Mouse (Mus musculus): ENCODE measurements at regions not wholly inside any gene's neighbourhood (a gene's known extent, or its start where the extent isn't known, plus 50 kb on each side); places are given as distances from the start of the nearest gene placed in this dataset.
A peak's percentile ranks its signal among the peaks of the same experiment; 100 is the strongest.
"Not testable (repeated sequence)": the region's sequence is repeated elsewhere in the genome, so short reads cannot be mapped to it uniquely, and the experiment has no call there.

- DNase-seq = no peak
- intact Hi-C loops (cut with DNase I) = no loop called here
Observed at GRCm38 (mm10) chr14:84157412-84157811, 286.0 kb upstream of the Pcdh17 start.

- intact Hi-C loops (cut with DNase I) = no loop called here
- DNase-seq = no peak
Observed at GRCm38 (mm10) chr14:84175446-84175845, 267.9 kb upstream of the Pcdh17 start.

- no peak for DNase-seq
- intact Hi-C loops (cut with DNase I) = no loop called here
Observed at GRCm38 (mm10) chr14:84210949-84211348, 232.4 kb upstream of the Pcdh17 start.

GRCm38 (mm10) chr14:84222996-84223395, 220.4 kb upstream of the Pcdh17 start:
- intact Hi-C loops (cut with DNase I) = no loop called here
- DNase-seq = no peak

- intact Hi-C loops (cut with DNase I) = no loop called here
- no peak for DNase-seq
Observed at GRCm38 (mm10) chr14:84223924-84224323, 219.4 kb upstream of the Pcdh17 start.

GRCm38 (mm10) chr14:84248006-84248405, 195.4 kb upstream of the Pcdh17 start:
- intact Hi-C loops (cut with DNase I); DNase-seq: not testable (repeated sequence)

GRCm38 (mm10) chr14:84252583-84252982, 190.8 kb upstream of the Pcdh17 start:
- intact Hi-C loops (cut with DNase I) = no loop called here
- DNase-seq = peak; percentile 6

GRCm38 (mm10) chr14:84257671-84258070, 185.7 kb upstream of the Pcdh17 start:
- no peak for DNase-seq
- intact Hi-C loops (cut with DNase I) = no loop called here

GRCm38 (mm10) chr14:84258633-84259032, 184.7 kb upstream of the Pcdh17 start:
- no peak for DNase-seq

GRCm38 (mm10) chr14:84263936-84264335, 179.4 kb upstream of the Pcdh17 start:
- intact Hi-C loops (cut with DNase I) = no loop called here
- no peak for DNase-seq

More at GRCm38 (mm10) chr14:84258633-84259032, 184.7 kb upstream of the Pcdh17 start:
- intact Hi-C loops (cut with DNase I) = no loop called here

GRCm38 (mm10) chr14:84266217-84266616, 177.1 kb upstream of the Pcdh17 start:
- intact Hi-C loops (cut with DNase I) = no loop called here
- DNase-seq = no peak

GRCm38 (mm10) chr14:84283440-84284203, 159.7 kb upstream of the Pcdh17 start:
- DNase-seq = no peak
- intact Hi-C loops (cut with DNase I) = no loop called here

GRCm38 (mm10) chr14:84320738-84321137, 122.6 kb upstream of the Pcdh17 start:
- no peak for DNase-seq
- intact Hi-C loops (cut with DNase I) = no loop called here

GRCm38 (mm10) chr14:84339604-84340003, 103.8 kb upstream of the Pcdh17 start:
- intact Hi-C loops (cut with DNase I) = no loop called here
- no peak for DNase-seq
